Mouse (Mus musculus) limb, embryonic 11.5 days (tissue): ENCODE data around the gene Hcn3. TPM values are rescaled to one million over a fixed set of nuclear protein-coding genes. Genes with fewer than 3 reads are reported as not detected.

Experiments
- ATAC-seq: fragments of 200-750 bp; cut with Nextera tagmentation; 2 replicates; pipeline ENCODE4 v1.8.0; 2017; ENCODE audit warnings: low read depth; ENCODE audit not compliant: insufficient number of reproducible peaks, low FRiP score, low TSS enrichment
- DNase-seq: peaks from one replicate; pipeline ENCODE4 v3.0.0-alpha.2; 2015; ENCODE audit warnings: low spot score
- H3K27ac ChIP-seq: fragments of 300-500 bp; sonication (generic); replicated peaks from 2 replicates; pipeline ENCODE4 v1.5.1; 2014; ENCODE audit warnings: low read depth, mild to moderate bottlenecking, low read length
- H3K27me3 ChIP-seq: fragments of 300-500 bp; sonication (generic); 2 replicates; pipeline ENCODE4 v1.6.1; 2014; ENCODE audit warnings: mild to moderate bottlenecking, low read length, mixed read lengths; ENCODE audit not compliant: control insufficient read depth, insufficient read depth
- H3K36me3 ChIP-seq: fragments of 300-500 bp; sonication (generic); 2 replicates; pipeline ENCODE4 v1.6.1; 2014; ENCODE audit warnings: mild to moderate bottlenecking, low read length, moderate library complexity, mixed read lengths; ENCODE audit not compliant: control insufficient read depth, insufficient read depth
- H3K4me1 ChIP-seq: fragments of 300-500 bp; sonication (generic); 2 replicates; pipeline ENCODE4 v1.6.1; 2014; ENCODE audit warnings: low read length, mixed read lengths; ENCODE audit not compliant: control insufficient read depth, insufficient read depth
- H3K4me2 ChIP-seq: fragments of 300-500 bp; sonication (generic); 2 replicates; pipeline ENCODE4 v1.6.1; 2014; ENCODE audit warnings: low read depth, mild to moderate bottlenecking, moderate library complexity; ENCODE audit not compliant: severe bottlenecking
- H3K4me3 ChIP-seq: fragments of 300-500 bp; sonication (generic); 2 replicates; pipeline ENCODE4 v1.5.1; 2014; ENCODE audit warnings: low read depth, low read length
- H3K9ac ChIP-seq: fragments of 300-500 bp; sonication (generic); 2 replicates; pipeline ENCODE4 v1.6.1; 2014; ENCODE audit warnings: mild to moderate bottlenecking, low read length
- H3K9me3 ChIP-seq: fragments of 300-500 bp; sonication (generic); 2 replicates; pipeline ENCODE4 v1.6.1; 2016; ENCODE audit warnings: low read length; ENCODE audit not compliant: control insufficient read depth
- WGBS: fragments of 180-500 bp; shearing (Covaris S2); extraction: QIAGEN DNeasy Blood & Tissue Kit; methylation state at CpG from one replicate; pipeline ENCODE4 v1.1.7; 2014; 5-methylcytosine and 5-hydroxymethylcytosine counted together
- polyA plus RNA-seq: library from polyadenylated mRNA; unstranded; fragments of >200 nt; fragmentation: Nextera tagmentation; extraction: Ambion mirVana; gene quantifications from 2 replicates; pipeline ENCODE4 v1.2.1, GENCODE M21; 2014

Hcn3 gene
- polyA plus RNA-seq, 1 experiment from 2014 or later: 1.0 TPM

- Histone ChIP-seq H3K9ac (no peak overlapping the region), H3K4me1 (0 out of 2 replicates have a peak, but pooled peaks cover 6% of the 10 kb centered on the region), H3K4me2 (no peak overlapping the region; the same call in 1 of the 2 replicates), H3K9me3 (no peaks in the 10 kb centered on the region), H3K4me3 (no peak overlapping the region), H3K27me3 (no peaks in the 10 kb centered on the region), H3K27ac (no peak overlapping the region), H3K36me3 (peaks cover 31% of the 10 kb centered on the region)
- no peak for DNase-seq
- 89% methylated on average over 7 of the region's 7 CpGs for WGBS
- ATAC-seq: no peak; the same call in 1 of the 2 replicates
These were observed 16.4 kb upstream of the Hcn3 start for GRCm38 (mm10) chr3:89176421-89176820.

- Histone ChIP-seq H3K36me3 (peaks cover 30% of the 10 kb centered on the region), H3K4me2 (no peak overlapping the region), H3K4me1 (0 out of 2 replicates have a peak, but pooled peaks cover 6% of the 10 kb centered on the region), H3K9me3 (no peaks in the 10 kb centered on the region), H3K27me3 (no peaks in the 10 kb centered on the region), H3K27ac (no peak overlapping the region), H3K4me3 (no peak overlapping the region), H3K9ac (no peak overlapping the region)
- 93% methylated on average over 10 of the region's 10 CpGs for WGBS
- DNase-seq: no peak
- no peak for ATAC-seq
These were observed 15.5 kb upstream of the Hcn3 start for GRCm38 (mm10) chr3:89175544-89175943.

GRCm38 (mm10) chr3:89174844-89175243, 14.8 kb upstream of the Hcn3 start:
- Histone ChIP-seq H3K4me3 (no peak overlapping the region), H3K4me1 (0 out of 2 replicates have a peak, but pooled peaks cover 6% of the 10 kb centered on the region), H3K27ac (no peak overlapping the region), H3K4me2 (no peak overlapping the region), H3K36me3 (peaks cover 35% of the 10 kb centered on the region), H3K9me3 (no peaks in the 10 kb centered on the region), H3K27me3 (no peaks in the 10 kb centered on the region), H3K9ac (no peak overlapping the region)
- no peak for DNase-seq
- 94% methylated on average over 11 of the region's 11 CpGs for WGBS
- ATAC-seq: no peak

GRCm38 (mm10) chr3:89166945-89167344, 6.9 kb upstream of the Hcn3 start:
- Histone ChIP-seq H3K4me1 (peaks cover 15% of the 10 kb centered on the region), H3K9me3 (no peaks in the 10 kb centered on the region), H3K9ac (no peak overlapping the region), H3K36me3 (peaks cover 22% of the 10 kb centered on the region), H3K4me3 (no peak overlapping the region), H3K27me3 (no peaks in the 10 kb centered on the region), H3K4me2 (no peak overlapping the region), H3K27ac (no peak overlapping the region)
- ATAC-seq (no peak), DNase-seq (no peak)
- 95% methylated on average over 19 of the region's 19 CpGs for WGBS

- H3K4me1 ChIP-seq: peaks cover 15% of the 10 kb centered on the region
- H3K4me3 ChIP-seq: peak overlapping the region; percentile 61
- no peak for DNase-seq
- no peaks in the 10 kb centered on the region for H3K27me3 ChIP-seq
- ATAC-seq: no peak
- no peaks in the 10 kb centered on the region for H3K9me3 ChIP-seq
- H3K27ac ChIP-seq: peak overlapping the region; percentile 89
- WGBS: 18% methylated on average over 12 of the region's 12 CpGs
- peak overlapping the region; percentile 92 for H3K9ac ChIP-seq
- H3K36me3 ChIP-seq: peaks cover 17% of the 10 kb centered on the region
- peak overlapping the region; percentile 76 for H3K4me2 ChIP-seq
These were observed 5.4 kb upstream of the Hcn3 start for GRCm38 (mm10) chr3:89165268-89165870.

- H3K9me3 ChIP-seq: no peaks in the 10 kb centered on the region
- peak within 1 kb of the TSS; percentile 89 for H3K27ac ChIP-seq
- peak within 1 kb of the TSS; percentile 76 for H3K4me2 ChIP-seq
- 1% methylated on average over 75 of the region's 79 CpGs for WGBS
- peak within 1 kb of the TSS; percentile 92 for H3K9ac ChIP-seq
- peak; percentile 95 for DNase-seq
- ATAC-seq: peak; percentile 95
- peaks cover 19% of the 10 kb centered on the region for H3K4me1 ChIP-seq
- no peaks in the 10 kb centered on the region for H3K27me3 ChIP-seq
- H3K4me3 ChIP-seq: peak within 1 kb of the TSS; percentile 61
- H3K36me3 ChIP-seq: peaks cover 11% of the 10 kb centered on the region
These were observed 4.7 kb upstream of the Hcn3 start, which contains the start of gene Clk2 for GRCm38 (mm10) chr3:89164506-89165267. TSS of gene Clk2 (plus strand) at chr3:89164795.

GRCm38 (mm10) chr3:89163643-89164245, 3.7 kb upstream of the Hcn3 start:
- 82% methylated on average over 5 of the region's 5 CpGs for WGBS
- ATAC-seq (no peak), DNase-seq (no peak)
- Histone ChIP-seq H3K9me3 (no peaks in the 10 kb centered on the region), H3K36me3 (peaks cover 5% of the 10 kb centered on the region), H3K27me3 (peaks cover 7% of the 10 kb centered on the region; the same call in 1 of the 2 replicates), H3K9ac (peak overlapping the region; percentile 8), H3K4me2 (peak overlapping the region; percentile 76; the same call in 1 of the 2 replicates), H3K4me1 (peaks cover 21% of the 10 kb centered on the region), H3K4me3 (peak overlapping the region; percentile 61), H3K27ac (no peak overlapping the region)

- 56% methylated on average over 1 of the region's 1 CpGs for WGBS
- H3K27me3 ChIP-seq: peaks cover 7% of the 10 kb centered on the region; the same call in 1 of the 2 replicates
- ATAC-seq (no peak), DNase-seq (no peak)
- no peak overlapping the region for H3K4me2 ChIP-seq
- H3K4me1 ChIP-seq: peaks cover 21% of the 10 kb centered on the region
- H3K27ac ChIP-seq: no peak overlapping the region
- peaks cover under 1% of the 10 kb centered on the region; the same call in 1 of the 2 replicates for H3K36me3 ChIP-seq
- H3K4me3 ChIP-seq: no peak overlapping the region
- H3K9me3 ChIP-seq: no peaks in the 10 kb centered on the region
- H3K9ac ChIP-seq: no peak overlapping the region
These were observed 3.1 kb upstream of the Hcn3 start for GRCm38 (mm10) chr3:89163123-89163522.
